Mouse (Mus musculus): Measurements from ENCODE around the gene Qprt.

Gene Qprt

DNA sequence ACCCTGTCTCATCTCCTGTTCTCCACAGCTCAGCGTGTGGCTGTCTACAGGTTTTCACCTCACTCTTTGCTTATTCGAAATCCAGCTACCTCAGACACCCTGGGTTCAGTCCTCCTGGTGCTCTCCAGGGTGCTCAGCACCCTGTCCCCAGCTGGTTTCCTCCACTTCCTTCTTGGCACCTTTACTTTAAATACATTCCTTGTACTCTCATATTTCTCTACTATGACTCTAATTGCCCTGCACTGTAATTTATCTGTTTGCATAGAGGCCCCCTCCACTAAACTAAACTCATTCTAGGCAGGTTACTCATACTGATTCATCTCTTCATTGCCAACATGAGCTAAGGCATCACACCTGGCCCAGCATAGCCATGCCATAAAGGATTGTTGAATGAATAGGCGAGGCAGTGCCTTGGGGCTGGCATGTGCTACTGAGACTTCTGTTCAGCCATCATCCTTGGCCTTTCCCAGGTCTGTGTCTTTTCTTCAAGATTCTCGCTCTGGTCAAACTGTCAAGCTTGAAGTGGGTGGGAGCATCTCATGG is 51.1 kb downstream of the Qprt start:
- CTCF ChIA-PET: interaction anchor here (0.6 to 1.3 kb wide), 2 partner anchors 12 to 1264 kb away, joined by 3 read pairs; no protein-coding TSS in a partner anchor

DNA sequence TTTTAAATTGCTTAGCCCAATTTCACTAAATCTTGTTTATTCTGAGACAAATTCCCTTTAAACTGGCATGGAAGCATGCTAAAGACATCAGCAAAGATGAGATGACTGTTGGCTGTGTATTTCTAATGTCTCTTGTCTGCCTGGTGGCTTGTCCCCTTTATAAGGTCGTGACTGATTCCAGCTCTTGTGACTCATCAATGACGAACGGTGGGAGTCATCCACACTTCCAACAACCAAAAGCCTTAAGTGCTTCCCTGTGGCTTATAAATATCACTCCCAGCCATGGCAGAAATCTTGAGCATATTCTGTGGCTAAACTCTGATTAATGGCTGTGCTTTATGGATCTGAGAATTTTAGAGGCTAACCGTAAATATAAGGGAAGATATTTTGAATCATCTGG is 55.7 kb downstream of the Qprt start:
- CTCF ChIA-PET: no interaction called here

DNA sequence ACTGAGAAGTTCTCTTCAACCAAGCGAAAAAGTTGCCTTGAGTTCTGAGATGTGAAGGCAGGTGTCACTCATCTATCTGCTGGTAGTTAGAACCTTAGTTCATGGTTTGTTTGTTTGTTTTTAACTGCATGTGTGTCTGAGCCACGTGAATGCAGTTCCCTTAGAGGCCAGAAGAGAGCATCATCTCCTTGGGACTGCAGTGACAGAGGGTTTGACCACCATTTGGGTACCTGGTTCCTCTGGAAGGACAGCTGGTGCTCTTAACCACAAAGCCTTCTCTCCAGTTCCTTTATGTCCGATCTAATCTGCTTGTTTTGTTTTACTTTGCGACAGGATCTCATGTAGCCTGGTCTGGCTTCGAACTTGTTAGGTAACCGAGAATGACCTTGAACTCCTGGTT is 56.5 kb downstream of the Qprt start:
- CTCF ChIA-PET: no interaction called here
